Mouse (Mus musculus) stomach, embryonic 15.5 days (tissue): ENCODE measurements around the gene Lrch4. TPM values are rescaled to one million over a fixed set of nuclear protein-coding genes. Genes with fewer than 3 reads are reported as not detected.

Experiments
- ATAC-seq: fragments of 200-750 bp; cut with Nextera tagmentation; 2 replicates; pipeline ENCODE4 v1.8.0; 2017; ENCODE audit warnings: low read depth, moderate number of reproducible peaks, moderate TSS enrichment; ENCODE audit not compliant: insufficient read depth, low FRiP score
- H3K27ac ChIP-seq: fragments of 300-500 bp; sonication (generic); 2 replicates; pipeline ENCODE4 v1.5.1; 2015; ENCODE audit warnings: mild to moderate bottlenecking, inconsistent platforms
- H3K27me3 ChIP-seq: fragments of 300-500 bp; sonication (generic); replicated peaks from 2 replicates; pipeline ENCODE4 v1.6.1; 2015; ENCODE audit warnings: inconsistent platforms
- H3K36me3 ChIP-seq: fragments of 300-500 bp; sonication (generic); 2 replicates; pipeline ENCODE4 v1.6.1; 2015; ENCODE audit warnings: inconsistent platforms
- H3K4me1 ChIP-seq: fragments of 300-500 bp; sonication (generic); 2 replicates; pipeline ENCODE4 v1.6.1; 2015; ENCODE audit warnings: inconsistent platforms
- H3K4me2 ChIP-seq: fragments of 300-500 bp; sonication (generic); 2 replicates; pipeline ENCODE4 v1.6.1; 2015; ENCODE audit warnings: mild to moderate bottlenecking, inconsistent platforms
- H3K4me3 ChIP-seq: fragments of 300-500 bp; sonication (generic); replicated peaks from 2 replicates; pipeline ENCODE4 v1.5.1; 2015; ENCODE audit warnings: inconsistent platforms
- H3K9ac ChIP-seq: fragments of 300-500 bp; sonication (generic); 2 replicates; pipeline ENCODE4 v1.6.1; 2015; ENCODE audit warnings: inconsistent platforms
- H3K9me3 ChIP-seq: fragments of 300-500 bp; sonication (generic); 2 replicates; pipeline ENCODE4 v1.6.1; 2016; ENCODE audit warnings: inconsistent platforms
- WGBS: fragments of 180-500 bp; shearing (Covaris S2); methylation state at CpG from one replicate; pipeline ENCODE4 v1.1.7; 2015; 5-methylcytosine and 5-hydroxymethylcytosine counted together
- polyA plus RNA-seq: library from polyadenylated mRNA; unstranded; fragments of >200 nt; fragmentation: Nextera tagmentation; extraction: Ambion mirVana; gene quantifications from 2 replicates; pipeline ENCODE4 v1.2.1, GENCODE M21; 2015

Gene Lrch4
- polyA plus RNA-seq, 1 experiment from 2014 or later, result 36.0 TPM

GRCm38 (mm10) chr5:137683388-137684293 lies 54.7 kb downstream of the Lrch4 start:
- 6% methylated on average over 28 of the region's 28 CpGs for WGBS
- H3K4me1 ChIP-seq, result peaks cover 5% of the 10 kb centered on the region
- peak overlapping the region; percentile 89 for H3K4me3 ChIP-seq
- H3K9ac ChIP-seq, result peak overlapping the region; percentile 58; the same call in 1 of the 2 replicates
- no peaks in the 10 kb centered on the region for H3K9me3 ChIP-seq
- 0 out of 2 replicates have a peak, but pooled peaks have one; percentile 2 for ATAC-seq
- peak overlapping the region; percentile 83 for H3K27ac ChIP-seq
- peak overlapping the region; percentile 91 for H3K4me2 ChIP-seq
- no peaks in the 10 kb centered on the region for H3K27me3 ChIP-seq
- H3K36me3 ChIP-seq, result no peaks in the 10 kb centered on the region

GRCm38 (mm10) chr5:137684294-137685123 lies 55.6 kb downstream of the Lrch4 start, which contains the start of gene Agfg2:
TSS of gene Agfg2 (minus strand) at chr5:137684726.
- WGBS, result under 1% methylated on average over 62 of the region's 62 CpGs
- no peaks in the 10 kb centered on the region for H3K9me3 ChIP-seq
- no peaks in the 10 kb centered on the region for H3K27me3 ChIP-seq
- no peaks in the 10 kb centered on the region for H3K36me3 ChIP-seq
- H3K27ac ChIP-seq, result peak within 1 kb of the TSS; percentile 83
- peak; percentile 96 for ATAC-seq
- peaks cover 5% of the 10 kb centered on the region for H3K4me1 ChIP-seq
- peak within 1 kb of the TSS; percentile 91 for H3K4me2 ChIP-seq
- peak within 1 kb of the TSS; percentile 89 for H3K4me3 ChIP-seq
- H3K9ac ChIP-seq, result peak within 1 kb of the TSS; percentile 58

GRCm38 (mm10) chr5:137685653-137686052 lies 56.7 kb downstream of the Lrch4 start:
- 91% methylated on average over 3 of the region's 3 CpGs for WGBS
- H3K4me3 ChIP-seq, result no peak overlapping the region
- no peak for ATAC-seq
- no peaks in the 10 kb centered on the region for H3K36me3 ChIP-seq
- no peak overlapping the region for H3K27ac ChIP-seq
- no peak overlapping the region for H3K4me2 ChIP-seq
- no peak overlapping the region for H3K9ac ChIP-seq
- H3K9me3 ChIP-seq, result no peaks in the 10 kb centered on the region
- H3K27me3 ChIP-seq, result no peaks in the 10 kb centered on the region
- peaks cover 5% of the 10 kb centered on the region for H3K4me1 ChIP-seq

- no peaks in the 10 kb centered on the region for H3K9me3 ChIP-seq
- peak; percentile 75; the same call in 1 of the 2 replicates for ATAC-seq
- no peak overlapping the region for H3K9ac ChIP-seq
- peaks cover 5% of the 10 kb centered on the region for H3K4me1 ChIP-seq
- no peak overlapping the region for H3K4me3 ChIP-seq
- H3K36me3 ChIP-seq, result no peaks in the 10 kb centered on the region
- H3K4me2 ChIP-seq, result no peak overlapping the region
- 77% methylated on average over 6 of the region's 6 CpGs for WGBS
- H3K27me3 ChIP-seq, result no peaks in the 10 kb centered on the region
- no peak overlapping the region for H3K27ac ChIP-seq
These were observed 57.3 kb downstream of the Lrch4 start for GRCm38 (mm10) chr5:137686127-137686790.

GRCm38 (mm10) chr5:137689974-137690373 lies 61.1 kb downstream of the Lrch4 start:
- 73% methylated on average over 3 of the region's 3 CpGs for WGBS
- Histone ChIP-seq H3K4me1 (no peaks in the 10 kb centered on the region), H3K9ac (no peak overlapping the region), H3K4me2 (no peak overlapping the region), H3K27me3 (no peaks in the 10 kb centered on the region), H3K4me3 (no peak overlapping the region), H3K36me3 (no peaks in the 10 kb centered on the region), H3K9me3 (no peaks in the 10 kb centered on the region), H3K27ac (no peak overlapping the region)
- ATAC-seq, result no peak

GRCm38 (mm10) chr5:137690531-137690930 lies 61.6 kb downstream of the Lrch4 start:
- no peaks in the 10 kb centered on the region for H3K36me3 ChIP-seq
- no peak overlapping the region for H3K9ac ChIP-seq
- no peak overlapping the region for H3K4me3 ChIP-seq
- no peaks in the 10 kb centered on the region for H3K27me3 ChIP-seq
- WGBS, result 57% methylated on average over 9 of the region's 9 CpGs
- ATAC-seq, result no peak
- H3K9me3 ChIP-seq, result no peaks in the 10 kb centered on the region
- no peak overlapping the region for H3K27ac ChIP-seq
- H3K4me2 ChIP-seq, result no peak overlapping the region
- H3K4me1 ChIP-seq, result no peaks in the 10 kb centered on the region

Other genes starting within 250 kb of the Lrch4 start
- gene Zan, start 152.1 kb upstream of the Lrch4 start, polyA plus RNA-seq, result 0.72 and 0.94 TPM in 2 replicates
- gene Pop7, start 126.6 kb upstream of the Lrch4 start, polyA plus RNA-seq, result 52.4 and 54.6 TPM in 2 replicates
- gene Gigyf1, start 110.6 kb upstream of the Lrch4 start, polyA plus RNA-seq, result 10.2 and 12.2 TPM in 2 replicates
- gene Epo, start 95.9 kb upstream of the Lrch4 start, polyA plus RNA-seq, result not detected in 2 replicates
- gene Gnb2, start 95.6 kb upstream of the Lrch4 start, polyA plus RNA-seq, result 359 and 366 TPM in 2 replicates
- 4.5 and 5.1 TPM in 2 replicates for gene Actl6b, start 75.6 kb upstream of the Lrch4 start, polyA plus RNA-seq
- gene Tfr2, start 59.3 kb upstream of the Lrch4 start, polyA plus RNA-seq, result 2.2 and 4.7 TPM in 2 replicates
- gene Mospd3, start 28.1 kb upstream of the Lrch4 start, polyA plus RNA-seq, result 30.6 TPM in 2 replicates
- 112 and 115 TPM in 2 replicates for gene Pcolce, start 15.3 kb upstream of the Lrch4 start, polyA plus RNA-seq
- gene Fbxo24, start 119 bp upstream of the Lrch4 start, polyA plus RNA-seq, result 0.13 and 0.26 TPM in 2 replicates
- gene Gm20605, start 54 bp downstream of the Lrch4 start, polyA plus RNA-seq, result 6.6 and 9.4 TPM in 2 replicates
- gene Sap25, start 12.2 kb downstream of the Lrch4 start, polyA plus RNA-seq, result 5.8 and 8.9 TPM in 2 replicates
- 0.06 and 0.09 TPM in 2 replicates for gene Irs3, start 16.6 kb downstream of the Lrch4 start, polyA plus RNA-seq
- 18.1 and 23.1 TPM in 2 replicates for gene Agfg2, start 55.6 kb downstream of the Lrch4 start, polyA plus RNA-seq
- 2.7 and 2.9 TPM in 2 replicates for gene Nyap1, start 112.5 kb downstream of the Lrch4 start, polyA plus RNA-seq
- gene Tsc22d4, start 116.6 kb downstream of the Lrch4 start, polyA plus RNA-seq, result 130 and 138 TPM in 2 replicates
- gene Ppp1r35, start 149.7 kb downstream of the Lrch4 start, polyA plus RNA-seq, result 22.5 and 26.2 TPM in 2 replicates
- gene Mepce, start 158.5 kb downstream of the Lrch4 start, polyA plus RNA-seq, result 7.5 and 10.4 TPM in 2 replicates
- gene Zcwpw1, start 158.7 kb downstream of the Lrch4 start, polyA plus RNA-seq, result 18.3 and 20.5 TPM in 2 replicates
- 2.2 and 2.4 TPM in 2 replicates for gene Pilra, start 207.2 kb downstream of the Lrch4 start, polyA plus RNA-seq
- gene Pilrb1, start 229.0 kb downstream of the Lrch4 start, polyA plus RNA-seq, result 0.89 and 1.6 TPM in 2 replicates
- gene Pilrb2, start 242.7 kb downstream of the Lrch4 start, polyA plus RNA-seq, result 1.4 and 1.6 TPM in 2 replicates